Comparison of ENCODE assay signal across 8 mouse cellular contexts in genomic region chr5:108000776-108001548, GRCm38 (mm10). TPM values are rescaled to one million over a fixed set of nuclear protein-coding genes. Genes with fewer than 3 reads are reported as not detected.
DNase-seq lines count a peak whose midpoint lies in the region; ATAC-seq and TF ChIP-seq lines count a peak whose summit lies in the region.

No protein-coding gene starts in this region.

- peak; percentile 40; the same call in 1 of the 2 replicates for TF ChIP-seq EP300 in lung, postnatal 0 days (IDR thresholded peaks at IDR 0.05)

- peak overlapping the region; percentile 15; the same call in 1 of the 2 replicates for H3K27ac ChIP-seq in forebrain, embryonic 14.5 days (ENCODE audit: low read depth, low read length)
- peak overlapping the region; percentile 86 for H3K27ac ChIP-seq in hindbrain, embryonic 10.5 days
- H3K27ac ChIP-seq in lung, postnatal 0 days (ENCODE audit: low read length) = no peak overlapping the region

- H3K36me3 ChIP-seq in G1E (replicated peaks) = no peaks in the 10 kb centered on the region
- no peaks in the 10 kb centered on the region for H3K36me3 ChIP-seq in forebrain, embryonic 14.5 days (ENCODE audit: control insufficient read depth, insufficient read depth, low read length)
- H3K36me3 ChIP-seq in hindbrain, embryonic 10.5 days = no peaks in the 10 kb centered on the region
- no peaks in the 10 kb centered on the region for H3K36me3 ChIP-seq in lung, postnatal 0 days (ENCODE audit: insufficient read depth, low read length)

- H3K4me3 ChIP-seq in G1E (ENCODE audit: low read depth, low read length) = peak overlapping the region; percentile 62
- peak overlapping the region; percentile 43 for H3K4me3 ChIP-seq in forebrain, embryonic 14.5 days (ENCODE audit: low read depth, low read length)
- peak overlapping the region; percentile 64 for H3K4me3 ChIP-seq in hindbrain, embryonic 10.5 days
- peak overlapping the region; percentile 47 for H3K4me3 ChIP-seq in lung, postnatal 0 days (ENCODE audit: low read depth, low read length)

- no peaks in the 10 kb centered on the region for H3K9me3 ChIP-seq in G1E (replicated peaks)
- H3K9me3 ChIP-seq in forebrain, embryonic 14.5 days (replicated peaks; ENCODE audit: control insufficient read depth, low read length) = no peaks in the 10 kb centered on the region
- H3K9me3 ChIP-seq in hindbrain, embryonic 10.5 days = no peaks in the 10 kb centered on the region
- H3K9me3 ChIP-seq in lung, postnatal 0 days (ENCODE audit: low read length) = no peaks in the 10 kb centered on the region

- peak; percentile 48 for DNase-seq in G1E (ENCODE audit: low spot score)
- DNase-seq in forebrain, embryonic 14.5 days (ENCODE audit: low spot score) = peak; percentile 76
- DNase-seq in hindbrain, embryonic 10.5 days (ENCODE audit: low spot score) = peak; percentile 40
- DNase-seq in layer of hippocampus, adult 9-11 months = peak; percentile 57
- peak; percentile 83 for DNase-seq in lung, postnatal 0 days (ENCODE audit: low spot score)
- peak; percentile 25 for DNase-seq in ovary, postnatal 36 days (ENCODE audit: low spot score)
- DNase-seq in thymus, postnatal 25 days = peak; percentile 68

- 20% methylated on average over 20 of the region's 20 CpGs for WGBS in forebrain, embryonic 14.5 days
- WGBS in hindbrain, embryonic 10.5 days = 19% methylated on average over 20 of the region's 20 CpGs
- WGBS in lung, postnatal 0 days = 14% methylated on average over 20 of the region's 20 CpGs

- H3K27me3 ChIP-seq in G1E (ENCODE audit: insufficient read depth, low read length) = peaks cover 2% of the 10 kb centered on the region; the same call in 1 of the 2 replicates
- H3K27me3 ChIP-seq in forebrain, embryonic 14.5 days (replicated peaks; ENCODE audit: control insufficient read depth, insufficient read depth, low read length) = no peaks in the 10 kb centered on the region
- no peaks in the 10 kb centered on the region for H3K27me3 ChIP-seq in hindbrain, embryonic 10.5 days (ENCODE audit: insufficient read depth, poor library complexity, severe bottlenecking)
- no peaks in the 10 kb centered on the region for H3K27me3 ChIP-seq in lung, postnatal 0 days (replicated peaks; ENCODE audit: insufficient read depth, low read length)

- no peak for TF ChIP-seq CTCF in G1E (IDR thresholded peaks at IDR 0.05; ENCODE audit: low read depth, low read length)
- TF ChIP-seq CTCF in lung, postnatal 0 days (IDR thresholded peaks at IDR 0.05) = no peak

- H3K4me2 ChIP-seq in forebrain, embryonic 14.5 days (ENCODE audit: low read length) = peak overlapping the region; percentile 35
- peak overlapping the region; percentile 61 for H3K4me2 ChIP-seq in lung, postnatal 0 days (replicated peaks; ENCODE audit: low read depth, low read length)

- H3K9ac ChIP-seq in forebrain, embryonic 14.5 days (ENCODE audit: low read length) = peak overlapping the region; percentile 67
- peak overlapping the region; percentile 33; the same call in 1 of the 2 replicates for H3K9ac ChIP-seq in lung, postnatal 0 days (replicated peaks; ENCODE audit: low read depth)

- peak; percentile 54 for ATAC-seq in G1E (ENCODE audit: extremely low read depth, insufficient number of reproducible peaks, low FRiP score, poor library complexity, severe bottlenecking)
- peak; percentile 45; the same call in 1 of the 2 replicates for ATAC-seq in cerebellum, adult (ENCODE audit: insufficient number of reproducible peaks, low FRiP score, low TSS enrichment)
- ATAC-seq in forebrain, embryonic 14.5 days = peak; percentile 84
- ATAC-seq in lung, postnatal 0 days = peak; percentile 69

- peaks cover 35% of the 10 kb centered on the region for H3K4me1 ChIP-seq in G1E (ENCODE audit: insufficient read depth, low read depth, low read length)
- no peaks in the 10 kb centered on the region for H3K4me1 ChIP-seq in forebrain, embryonic 14.5 days (ENCODE audit: control insufficient read depth, insufficient read depth, low read length)
- 0 out of 2 replicates have a peak, but pooled peaks cover 2% of the 10 kb centered on the region for H3K4me1 ChIP-seq in hindbrain, embryonic 10.5 days (replicated peaks)
- H3K4me1 ChIP-seq in lung, postnatal 0 days (ENCODE audit: insufficient read depth, low read depth, low read length) = no peaks in the 10 kb centered on the region

RNA-seq across cellular contexts. Expression of gene Fam69a, which starts 14.1 kb away (rescaled TPM):
- total RNA-seq in G1E (2014; fragmentation: Nextera tagmentation) = 52.3 and 54.3 TPM in 2 replicates
- 24.9 and 25.8 TPM in 2 replicates for total RNA-seq in G1E (2017)
- polyA plus RNA-seq in G1E (2012) = 1.8 and 2.3 TPM in 2 replicates
- polyA plus RNA-seq in forebrain, embryonic 14.5 days (2014; fragmentation: Nextera tagmentation; extraction: Ambion mirVana) = 34.1 and 34.2 TPM in 2 replicates
- 18.6 and 22.2 TPM in 2 replicates for polyA plus RNA-seq in hindbrain, embryonic 10.5 days (2016; fragmentation: Nextera tagmentation; extraction: Ambion mirVana)
- polyA plus RNA-seq in lung, postnatal 0 days (2015; fragmentation: Nextera tagmentation; extraction: Ambion mirVana) = 29.4 and 33.9 TPM in 2 replicates

Comparison
In these comparisons a context has a peak if more than half of its experiments do, and no peak if none do; other contexts are left out.
1. DNase-seq: peak in every context shown above with its lines; median percentile 83 in lung, postnatal 0 days; 76 in forebrain, embryonic 14.5 days; 68 in thymus, postnatal 25 days; 57 in layer of hippocampus, adult 9-11 months; 48 in G1E; 40 in hindbrain, embryonic 10.5 days; 25 in ovary, postnatal 36 days.